Mouse (Mus musculus) intestine, embryonic 16.5 days (tissue): ENCODE data around the gene March8. TPM values are rescaled to one million over a fixed set of nuclear protein-coding genes. Genes with fewer than 3 reads are reported as not detected.

ENCODE experiments used
- ATAC-seq: fragments of 200-750 bp; cut with Nextera tagmentation; 2 replicates; pipeline ENCODE4 v1.8.0; 2017; ENCODE audit warnings: moderate TSS enrichment, moderate library complexity
- H3K27ac ChIP-seq: fragments of 300-500 bp; sonication (generic); 2 replicates; pipeline ENCODE4 v1.5.1; 2014; ENCODE audit warnings: mild to moderate bottlenecking, low read length
- H3K27me3 ChIP-seq: fragments of 300-500 bp; sonication (generic); replicated peaks from 2 replicates; pipeline ENCODE4 v1.6.1; 2014; ENCODE audit warnings: low read length, control low read depth, mixed read lengths; ENCODE audit not compliant: control insufficient read depth, insufficient read depth
- H3K36me3 ChIP-seq: fragments of 300-500 bp; sonication (generic); 2 replicates; pipeline ENCODE4 v1.6.1; 2014; ENCODE audit warnings: low read length, control low read depth; ENCODE audit not compliant: control insufficient read depth, insufficient read depth
- H3K4me1 ChIP-seq: fragments of 300-500 bp; sonication (generic); 2 replicates; pipeline ENCODE4 v1.6.1; 2014; ENCODE audit warnings: low read length, control low read depth, mixed read lengths; ENCODE audit not compliant: control insufficient read depth, insufficient read depth
- H3K4me2 ChIP-seq: fragments of 300-500 bp; sonication (generic); 2 replicates; pipeline ENCODE4 v1.6.1; 2014; ENCODE audit warnings: low read depth, low read length, control low read depth
- H3K4me3 ChIP-seq: fragments of 300-500 bp; sonication (generic); 2 replicates; pipeline ENCODE4 v1.5.1; 2014; ENCODE audit warnings: mild to moderate bottlenecking, low read length
- H3K9ac ChIP-seq: fragments of 300-500 bp; sonication (generic); 2 replicates; pipeline ENCODE4 v1.6.1; 2014; ENCODE audit warnings: low read depth, low read length
- H3K9me3 ChIP-seq: fragments of 300-500 bp; sonication (generic); 2 replicates; pipeline ENCODE4 v1.6.1; 2016; ENCODE audit warnings: low read length, control low read depth; ENCODE audit not compliant: control insufficient read depth
- WGBS: fragments of 180-500 bp; shearing (Covaris S2); extraction: QIAGEN DNeasy Blood & Tissue Kit; methylation state at CpG from one replicate; pipeline ENCODE4 v1.1.7; 2014; 5-methylcytosine and 5-hydroxymethylcytosine counted together
- polyA plus RNA-seq: library from polyadenylated mRNA; unstranded; fragments of >200 nt; fragmentation: Nextera tagmentation; extraction: Ambion mirVana; gene quantifications from 2 replicates; pipeline ENCODE4 v1.2.1, GENCODE M21; 2015

Gene March8
- polyA plus RNA-seq: 29.9 and 33.0 TPM in 2 replicates

- Histone ChIP-seq H3K9me3 (no peaks in the 10 kb centered on the region), H3K4me2 (peak within 1 kb of the TSS; percentile 64), H3K36me3 (no peaks in the 10 kb centered on the region), H3K4me1 (no peaks in the 10 kb centered on the region), H3K27me3 (no peaks in the 10 kb centered on the region), H3K9ac (peak within 1 kb of the TSS; percentile 90), H3K4me3 (peak within 1 kb of the TSS; percentile 89), H3K27ac (peak within 1 kb of the TSS; percentile 76)
- peak; percentile 98 for ATAC-seq
- WGBS: under 1% methylated on average over 74 of the region's 75 CpGs
Measured at GRCm38 (mm10) chr6:116337835-116338501, at the start of gene March8. March8 (plus strand) TSS chr6:116338024.

DNA sequence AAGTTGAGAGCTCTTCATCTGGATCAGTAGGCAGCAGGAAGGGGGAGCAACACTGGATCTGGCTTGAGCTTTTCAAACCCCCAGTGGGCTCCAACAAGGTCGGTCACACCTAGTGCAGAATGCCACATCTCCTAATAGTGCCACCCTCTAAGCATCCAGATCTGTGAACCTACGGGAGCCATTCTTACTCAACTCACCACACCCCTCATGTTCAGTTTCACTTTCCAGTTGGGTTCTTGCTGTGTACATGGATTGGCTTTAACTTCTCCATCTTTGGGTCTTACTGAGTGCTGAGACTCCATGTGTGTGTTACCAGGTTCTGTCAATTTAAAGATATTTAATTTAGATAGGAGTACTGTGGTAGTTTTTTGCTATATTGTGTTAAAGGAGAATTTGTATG is 26.4 kb upstream of the March8 start:
- H3K27me3 ChIP-seq: no peaks in the 10 kb centered on the region

GRCm38 (mm10) chr6:116319259-116319658 is 18.6 kb upstream of the March8 start:
- Histone ChIP-seq H3K27me3 (no peaks in the 10 kb centered on the region), H3K36me3 (no peaks in the 10 kb centered on the region), H3K27ac (no peak overlapping the region), H3K9me3 (no peaks in the 10 kb centered on the region), H3K4me1 (no peaks in the 10 kb centered on the region), H3K4me3 (no peak overlapping the region), H3K9ac (no peak overlapping the region), H3K4me2 (no peak overlapping the region)
- 73% methylated on average over 3 of the region's 3 CpGs for WGBS
- ATAC-seq: no peak

More for the DNA sequence above, 26.4 kb upstream of the March8 start:
- Histone ChIP-seq H3K9ac (no peak overlapping the region), H3K27ac (no peak overlapping the region), H3K4me3 (no peak overlapping the region), H3K4me1 (no peaks in the 10 kb centered on the region), H3K4me2 (no peak overlapping the region), H3K36me3 (no peaks in the 10 kb centered on the region), H3K9me3 (no peaks in the 10 kb centered on the region)
- 90% methylated on average over 2 of the region's 2 CpGs for WGBS
- no peak for ATAC-seq

- WGBS: 54% methylated on average over 3 of the region's 3 CpGs
- Histone ChIP-seq H3K4me2 (no peak overlapping the region), H3K4me1 (no peaks in the 10 kb centered on the region), H3K27me3 (no peaks in the 10 kb centered on the region), H3K36me3 (no peaks in the 10 kb centered on the region), H3K27ac (no peak overlapping the region), H3K4me3 (no peak overlapping the region), H3K9ac (no peak overlapping the region), H3K9me3 (no peaks in the 10 kb centered on the region)
- ATAC-seq: peak; percentile 64; the same call in 1 of the 2 replicates
Measured at GRCm38 (mm10) chr6:116326641-116327040, 11.2 kb upstream of the March8 start.

DNA sequence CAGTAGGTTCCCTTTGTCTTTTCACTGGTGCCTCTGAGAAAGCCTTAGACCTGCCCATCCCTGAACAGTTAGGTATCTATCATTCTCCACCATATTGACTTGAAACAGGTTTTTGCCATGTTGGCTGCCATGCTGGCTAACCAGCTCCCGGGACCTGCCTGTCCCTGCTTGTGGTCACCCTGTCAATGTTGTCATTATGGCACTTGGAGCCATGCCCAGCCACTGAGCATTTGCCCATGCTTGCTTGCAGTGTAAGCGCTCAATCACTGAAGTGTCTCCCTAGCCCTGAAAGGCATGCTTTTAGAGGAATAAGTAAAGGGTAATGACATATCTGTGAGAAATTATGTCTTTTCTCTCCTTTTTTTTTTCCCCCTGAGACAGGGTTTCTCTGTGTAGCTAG is 6.4 kb upstream of the March8 start:
- 94% methylated on average over 2 of the region's 2 CpGs for WGBS
- H3K4me1 ChIP-seq: no peaks in the 10 kb centered on the region
- ATAC-seq: no peak
- no peaks in the 10 kb centered on the region for H3K36me3 ChIP-seq
- no peak overlapping the region for H3K4me2 ChIP-seq
- H3K9me3 ChIP-seq: no peaks in the 10 kb centered on the region
- H3K4me3 ChIP-seq: no peak overlapping the region
- H3K9ac ChIP-seq: no peak overlapping the region
- H3K27ac ChIP-seq: no peak overlapping the region
- H3K27me3 ChIP-seq: no peaks in the 10 kb centered on the region

- WGBS: 3% methylated on average over 7 of the region's 7 CpGs
- peak overlapping the region; percentile 89 for H3K4me3 ChIP-seq
- ATAC-seq: no peak
- H3K27me3 ChIP-seq: no peaks in the 10 kb centered on the region
- H3K9me3 ChIP-seq: no peaks in the 10 kb centered on the region
- no peak overlapping the region for H3K27ac ChIP-seq
- H3K4me1 ChIP-seq: no peaks in the 10 kb centered on the region
- H3K36me3 ChIP-seq: no peaks in the 10 kb centered on the region
- H3K9ac ChIP-seq: peak overlapping the region; percentile 90
- peak overlapping the region; percentile 64 for H3K4me2 ChIP-seq
Measured at GRCm38 (mm10) chr6:116337466-116337834, 374 bp upstream of the March8 start.

GRCm38 (mm10) chr6:116338520-116338919 is 696 bp downstream of the March8 start:
- peak overlapping the region; percentile 89 for H3K4me3 ChIP-seq
- no peaks in the 10 kb centered on the region for H3K27me3 ChIP-seq
- H3K4me2 ChIP-seq: peak overlapping the region; percentile 64
- WGBS: 7% methylated on average over 8 of the region's 8 CpGs
- H3K36me3 ChIP-seq: no peaks in the 10 kb centered on the region
- no peak for ATAC-seq
- H3K27ac ChIP-seq: peak overlapping the region; percentile 76
- H3K9me3 ChIP-seq: no peaks in the 10 kb centered on the region
- H3K4me1 ChIP-seq: no peaks in the 10 kb centered on the region
- H3K9ac ChIP-seq: peak overlapping the region; percentile 90

DNA sequence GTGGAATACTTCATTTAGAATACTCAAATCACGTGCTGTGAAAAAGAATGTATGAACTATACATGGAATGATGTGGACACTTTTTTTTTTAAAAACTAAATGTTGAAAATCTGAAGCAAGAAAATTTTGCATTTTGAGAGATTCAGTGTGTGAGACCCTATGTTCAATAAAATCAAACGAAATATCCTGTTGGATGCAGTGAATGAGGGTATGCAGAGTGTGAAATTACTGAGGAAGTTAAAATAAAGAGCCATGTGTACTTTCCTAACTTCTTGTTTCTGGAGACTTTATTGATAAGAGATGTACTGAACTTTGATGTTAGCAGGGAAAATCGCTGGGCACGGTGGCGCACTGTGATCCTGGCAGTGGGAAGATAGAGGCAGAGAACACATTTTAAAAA is 1.3 kb downstream of the March8 start:
- Histone ChIP-seq H3K4me3 (no peak overlapping the region), H3K27ac (no peak overlapping the region), H3K4me1 (no peaks in the 10 kb centered on the region), H3K9me3 (no peaks in the 10 kb centered on the region), H3K9ac (no peak overlapping the region), H3K4me2 (0 out of 2 replicates have a peak overlapping the region, but pooled peaks have one; percentile 64), H3K36me3 (no peaks in the 10 kb centered on the region), H3K27me3 (no peaks in the 10 kb centered on the region)
- 72% methylated on average over 5 of the region's 5 CpGs for WGBS
- no peak for ATAC-seq

DNA sequence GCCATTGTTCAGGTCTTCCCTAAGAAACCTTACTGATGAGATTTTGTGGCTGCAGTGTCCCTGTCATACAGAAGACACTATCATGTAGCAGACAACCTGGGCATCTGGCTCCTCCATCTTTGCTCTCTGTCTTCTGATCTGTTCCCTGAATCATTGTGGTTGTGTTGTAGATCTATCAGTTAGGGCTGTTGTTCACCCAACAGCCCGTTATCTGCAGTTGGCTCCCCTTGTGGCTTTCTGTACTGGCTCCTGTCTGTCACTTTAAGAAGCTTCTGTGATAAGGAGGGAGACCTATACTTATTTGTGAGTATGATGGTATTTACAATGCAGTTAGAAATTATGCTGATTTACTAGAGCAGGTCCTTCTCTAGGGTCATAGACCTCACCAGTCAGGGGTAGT is 2.7 kb downstream of the March8 start:
- no peak overlapping the region for H3K4me3 ChIP-seq
- ATAC-seq: no peak
- H3K4me2 ChIP-seq: no peak overlapping the region
- no peaks in the 10 kb centered on the region for H3K4me1 ChIP-seq
- no peaks in the 10 kb centered on the region for H3K9me3 ChIP-seq
- H3K27ac ChIP-seq: no peak overlapping the region
- no peaks in the 10 kb centered on the region for H3K36me3 ChIP-seq
- H3K9ac ChIP-seq: no peak overlapping the region
- 91% methylated on average over 1 of the region's 1 CpGs for WGBS
- H3K27me3 ChIP-seq: no peaks in the 10 kb centered on the region

- Histone ChIP-seq H3K27me3 (no peaks in the 10 kb centered on the region), H3K9ac (no peak overlapping the region), H3K9me3 (no peaks in the 10 kb centered on the region), H3K27ac (0 out of 2 replicates have a peak overlapping the region, but pooled peaks have one; percentile 41), H3K36me3 (no peaks in the 10 kb centered on the region), H3K4me1 (no peaks in the 10 kb centered on the region), H3K4me3 (no peak overlapping the region), H3K4me2 (no peak overlapping the region)
- WGBS: 71% methylated on average over 2 of the region's 2 CpGs
- peak; percentile 86 for ATAC-seq
Measured at GRCm38 (mm10) chr6:116347953-116348352, 10.1 kb downstream of the March8 start.
